Mouse (Mus musculus) midbrain, postnatal 0 days (tissue): ENCODE results near the gene Zscan4c. TPM values are rescaled to one million over a fixed set of nuclear protein-coding genes. Genes with fewer than 3 reads are reported as not detected.
"Not testable (repeated sequence)": the region's sequence is repeated elsewhere in the genome, so short reads cannot be mapped to it uniquely, and the experiment has no call there.

ENCODE experiments used
- ATAC-seq: fragments of 200-750 bp; cut with Nextera tagmentation; 2 replicates; pipeline ENCODE4 v1.8.0; 2017; ENCODE audit warnings: moderate number of reproducible peaks, mild to moderate bottlenecking, moderate TSS enrichment, moderate library complexity; ENCODE audit not compliant: low FRiP score
- DNase-seq: peaks from one replicate; pipeline ENCODE4 v3.0.0-alpha.2; 2015; ENCODE audit warnings: low spot score
- H3K27ac ChIP-seq: fragments of 300-500 bp; sonication (generic); 2 replicates; pipeline ENCODE4 v1.5.1; 2014; ENCODE audit warnings: low read depth, mild to moderate bottlenecking, low read length, mixed read lengths
- H3K27me3 ChIP-seq: fragments of 300-500 bp; sonication (generic); 2 replicates; pipeline ENCODE4 v1.6.1; 2014; ENCODE audit warnings: low read length, control low read depth, mixed read lengths; ENCODE audit not compliant: insufficient read depth
- H3K36me3 ChIP-seq: fragments of 300-500 bp; sonication (generic); 2 replicates; pipeline ENCODE4 v1.6.1; 2014; ENCODE audit warnings: low read length, control low read depth, mixed read lengths; ENCODE audit not compliant: insufficient read depth
- H3K4me1 ChIP-seq: fragments of 300-500 bp; sonication (generic); 2 replicates; pipeline ENCODE4 v1.6.1; 2014; ENCODE audit warnings: mild to moderate bottlenecking, control low read depth, antibody characterized with exemption, low read length, mixed read lengths; ENCODE audit not compliant: insufficient read depth
- H3K4me2 ChIP-seq: fragments of 300-500 bp; sonication (generic); 2 replicates; pipeline ENCODE4 v1.6.1; 2014; ENCODE audit warnings: low read depth, mild to moderate bottlenecking, low read length, mixed read lengths; ENCODE audit not compliant: poor library complexity, severe bottlenecking
- H3K4me3 ChIP-seq: fragments of 300-500 bp; sonication (generic); 2 replicates; pipeline ENCODE4 v1.5.1; 2014; ENCODE audit warnings: low read depth, mild to moderate bottlenecking, low read length, moderate library complexity
- H3K9ac ChIP-seq: fragments of 300-500 bp; sonication (generic); replicated peaks from 2 replicates; pipeline ENCODE4 v1.6.1; 2014; ENCODE audit warnings: mild to moderate bottlenecking, low read length, moderate library complexity, mixed read lengths; ENCODE audit not compliant: poor library complexity, severe bottlenecking
- H3K9me3 ChIP-seq: fragments of 300-500 bp; sonication (generic); 2 replicates; pipeline ENCODE4 v1.6.1; 2016; ENCODE audit warnings: low read length, control low read depth
- WGBS: fragments of 180-500 bp; shearing (Covaris S2); extraction: QIAGEN DNeasy Blood & Tissue Kit; methylation state at CpG from one replicate; pipeline ENCODE4 v1.1.7; 2014; 5-methylcytosine and 5-hydroxymethylcytosine counted together
- microRNA-seq: library from miRNA; unstranded; fragments of <30 nt; microRNA quantifications from one replicate; pipeline ENCODE4, GENCODE M21; 2016; ENCODE audit warnings: borderline number of aligned reads
- polyA plus RNA-seq: library from polyadenylated mRNA; unstranded; fragments of >200 nt; fragmentation: Nextera tagmentation; extraction: Ambion mirVana; gene quantifications from 2 replicates; pipeline ENCODE4 v1.2.1, GENCODE M21; 2015
- total RNA-seq: library from RNA; depleted of rRNA; stranded (reverse); fragments of >200 nt; gene quantifications from 2 replicates; pipeline ENCODE4 v1.2.3, GENCODE M21; 2014; rRNA removed

The Zscan4c gene
- total RNA-seq: not detected in 2 replicates
- polyA plus RNA-seq: not detected in 2 replicates

DNA sequence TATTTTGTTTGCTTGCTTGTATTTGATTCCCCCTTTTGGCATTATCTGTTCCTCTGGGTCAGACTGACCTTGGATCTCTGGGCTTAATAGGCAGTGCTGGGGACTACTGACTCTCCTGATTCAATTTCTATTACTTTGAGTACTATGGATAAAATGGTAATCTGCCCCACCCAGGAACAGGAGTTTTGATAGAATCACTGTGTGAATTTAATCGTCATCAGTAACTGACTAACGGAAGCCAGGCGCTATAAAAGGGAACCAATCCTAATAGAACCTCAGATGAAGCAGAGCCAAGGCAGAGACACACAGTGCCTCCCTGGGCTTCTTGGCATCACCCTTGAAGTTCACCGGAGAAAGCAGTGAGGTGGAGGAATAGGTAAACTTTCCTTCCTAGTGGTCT lies at the start of gene Zscan4c:
TSS of gene Zscan4c (plus strand) at position 301 of the 400 bp plus-strand sequence.
- H3K9me3 ChIP-seq, DNase-seq, H3K4me3 ChIP-seq, H3K9ac ChIP-seq, H3K36me3 ChIP-seq, H3K27ac ChIP-seq, H3K27me3 ChIP-seq, H3K4me2 ChIP-seq, H3K4me1 ChIP-seq, ATAC-seq: not testable (repeated sequence)
- 93% methylated on average over 4 of the region's 4 CpGs for WGBS

Small RNAs within 50 kb of the gene (microRNA-seq; reads per million reads assigned to microRNA genes)
- gene Mir297-1: not detected

Other genes with a start within 250 kb of the Zscan4c start
- gene Zscan4b, start 100.7 kb upstream of the Zscan4c start, total RNA-seq: not detected in 2 replicates
- gene Zscan4b, start 100.7 kb upstream of the Zscan4c start, polyA plus RNA-seq: not detected in 2 replicates
- not detected in 2 replicates for gene Zscan4-ps1, start 63.9 kb downstream of the Zscan4c start, total RNA-seq
- gene Zscan4-ps1, start 63.9 kb downstream of the Zscan4c start, polyA plus RNA-seq: not detected in 2 replicates
- not detected in 2 replicates for gene Zscan4d, start 160.4 kb downstream of the Zscan4c start, total RNA-seq
- not detected in 2 replicates for gene Zscan4d, start 160.4 kb downstream of the Zscan4c start, polyA plus RNA-seq